Mouse (Mus musculus) gastrocnemius, adult 2 months (tissue): ENCODE results near the gene Gpatch8. TPM values are rescaled to one million over a fixed set of nuclear protein-coding genes. Genes with fewer than 3 reads are reported as not detected.

Experiments
- DNase-seq: peaks from one replicate; pipeline ENCODE4 v3.0.0; 2022
- H3K27ac ChIP-seq: fragments of 200-600 bp; 2 replicates; pipeline ENCODE4 v1.8.1; 2022; ENCODE audit warnings: mild to moderate bottlenecking
- H3K4me3 ChIP-seq: fragments of 200-600 bp; 2 replicates; pipeline ENCODE4 v1.8.1; 2022; ENCODE audit warnings: mild to moderate bottlenecking, moderate library complexity
- CTCF ChIP-seq: fragments of 200-600 bp; IDR thresholded peaks from 2 replicates; pipeline ENCODE4 v1.8.1; 2022; ENCODE audit warnings: antibody characterized with exemption, mild to moderate bottlenecking, moderate library complexity
- intact Hi-C: fragments of 180-260 bp; cut with DNase I; formaldehyde crosslinking; loops from one replicate; pipeline ENCODE4 v1.15.1; 2025
- total RNA-seq, 2 experiments: library from RNA; stranded (reverse); gene quantifications; 2 replicates each; pipeline ENCODE4 v1.2.3; 2021

Gene Gpatch8
- total RNA-seq, 2 experiments from 2014 or later, result 23.7 to 26.8 TPM

DNA sequence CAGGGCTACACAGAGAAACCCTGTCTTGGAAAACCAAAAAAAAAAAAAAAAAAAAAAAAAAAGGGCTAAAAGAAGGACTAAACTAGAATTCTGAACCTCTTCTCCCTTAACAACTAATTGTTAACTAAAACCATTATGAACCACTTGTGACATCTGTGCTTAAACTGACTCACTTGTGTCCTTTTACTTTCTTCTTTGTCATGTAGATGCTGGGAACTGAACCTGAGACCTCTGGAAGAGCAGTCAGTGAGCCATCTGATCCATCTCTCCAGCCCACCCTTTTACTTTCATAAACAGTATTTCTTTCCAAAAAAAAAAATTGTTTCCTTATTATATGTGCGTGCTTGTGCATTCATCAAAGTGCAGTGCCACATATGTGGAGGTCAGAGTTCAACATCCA, 16.5 kb downstream of the Gpatch8 start:
- H3K27ac ChIP-seq, result peak overlapping the region; percentile 32; the same call in 1 of the 2 replicates
- intact Hi-C loops, result loop anchor here (5.0 kb wide), 1 partner anchor 32 kb away; no protein-coding TSS in a partner anchor
- no peak for DNase-seq
- H3K4me3 ChIP-seq, result no peak overlapping the region
- TF ChIP-seq CTCF, result no peak

DNA sequence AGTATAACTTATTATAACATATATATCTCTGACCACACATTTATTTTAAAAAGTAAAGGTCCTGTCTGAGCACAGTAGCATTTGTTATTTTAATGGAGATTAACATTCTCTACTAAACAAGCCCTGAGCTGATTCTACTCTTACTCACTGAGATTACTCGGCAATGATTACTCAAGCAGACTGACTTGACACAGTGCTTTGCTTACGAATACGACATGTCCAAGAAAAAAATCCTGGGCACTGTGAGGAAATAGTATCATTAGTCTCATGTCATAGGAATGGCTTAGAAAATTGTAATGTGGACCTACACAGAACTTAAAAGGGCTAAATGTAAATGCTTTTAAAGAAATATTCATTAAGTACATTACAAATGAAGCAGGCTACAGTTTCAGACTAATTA, 20.0 kb downstream of the Gpatch8 start:
- H3K4me3 ChIP-seq, result no peak overlapping the region
- intact Hi-C loops, result no loop called here
- TF ChIP-seq CTCF, result no peak
- no peak for DNase-seq
- H3K27ac ChIP-seq, result no peak overlapping the region

DNA sequence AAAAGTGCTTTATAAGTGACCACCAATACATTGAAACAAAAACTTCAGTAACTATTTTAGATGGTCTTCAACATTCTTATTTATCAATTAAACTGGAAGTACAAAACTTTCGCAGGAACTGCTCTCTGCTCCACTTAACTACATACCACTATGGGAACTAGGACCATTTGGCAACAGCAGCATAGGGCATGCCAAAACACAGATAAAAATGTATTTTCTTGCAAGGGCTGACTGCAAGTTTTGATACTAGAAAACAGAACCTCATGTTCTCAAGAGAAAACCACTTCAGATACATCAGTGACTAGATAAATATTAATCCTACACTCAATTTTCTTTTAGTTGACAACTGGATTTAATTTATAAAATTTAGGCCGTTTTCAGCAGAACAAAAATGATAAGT, 22.1 kb downstream of the Gpatch8 start:
- no peak for DNase-seq
- intact Hi-C loops, result no loop called here
- TF ChIP-seq CTCF, result no peak

GRCm38 (mm10) chr11:102531425-102531824, 24.8 kb downstream of the Gpatch8 start:
- Histone ChIP-seq H3K4me3 (no peak overlapping the region), H3K27ac (peak overlapping the region; percentile 75)
- TF ChIP-seq CTCF, result no peak
- intact Hi-C loops, result no loop called here
- no peak for DNase-seq

More for the DNA sequence above, 22.1 kb downstream of the Gpatch8 start:
- Histone ChIP-seq H3K27ac (no peak overlapping the region), H3K4me3 (no peak overlapping the region)

- no peak for DNase-seq
- no peak for TF ChIP-seq CTCF
- Histone ChIP-seq H3K27ac (peak overlapping the region; percentile 46), H3K4me3 (no peak overlapping the region)
- intact Hi-C loops, result no loop called here
Measured at GRCm38 (mm10) chr11:102514793-102515424, 41.3 kb downstream of the Gpatch8 start.

- peak; percentile 68 for DNase-seq
- Histone ChIP-seq H3K27ac (peak overlapping the region; percentile 82), H3K4me3 (peak overlapping the region; percentile 5; the same call in 1 of the 2 replicates)
- TF ChIP-seq CTCF, result no peak
- intact Hi-C loops, result loop anchor here (2.0 kb wide), 1 partner anchor 17 kb away; no protein-coding TSS in a partner anchor
Measured at GRCm38 (mm10) chr11:102510226-102510625, 46.0 kb downstream of the Gpatch8 start.

GRCm38 (mm10) chr11:102496732-102497131, 59.5 kb downstream of the Gpatch8 start:
- no peak for TF ChIP-seq CTCF
- intact Hi-C loops, result no loop called here
- no peak for DNase-seq
- Histone ChIP-seq H3K27ac (peak overlapping the region; percentile 92), H3K4me3 (no peak overlapping the region)

GRCm38 (mm10) chr11:102496206-102496605, 60.0 kb downstream of the Gpatch8 start:
- Histone ChIP-seq H3K4me3 (no peak overlapping the region), H3K27ac (peak overlapping the region; percentile 92)
- intact Hi-C loops, result no loop called here
- TF ChIP-seq CTCF, result no peak
- DNase-seq, result peak; percentile 32

DNA sequence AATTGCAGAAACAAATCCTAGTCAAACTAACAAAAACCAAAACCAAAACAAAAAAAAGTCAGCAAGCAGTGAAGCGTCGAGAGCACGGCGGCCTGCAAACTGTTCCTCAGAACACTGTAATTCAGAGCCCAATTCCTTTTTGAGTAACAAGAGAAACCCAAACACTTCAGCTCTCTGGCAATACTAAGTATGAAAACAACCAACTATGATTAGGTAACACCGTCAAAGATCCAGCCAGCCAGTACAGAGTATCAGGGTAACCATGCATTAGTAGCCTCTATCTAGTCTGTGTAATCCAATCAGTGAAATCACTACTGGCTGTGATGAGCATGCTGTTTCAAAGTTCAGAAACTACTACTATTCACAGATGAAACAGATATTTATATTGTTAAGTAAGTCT, 60.5 kb downstream of the Gpatch8 start:
- DNase-seq, result no peak

DNA sequence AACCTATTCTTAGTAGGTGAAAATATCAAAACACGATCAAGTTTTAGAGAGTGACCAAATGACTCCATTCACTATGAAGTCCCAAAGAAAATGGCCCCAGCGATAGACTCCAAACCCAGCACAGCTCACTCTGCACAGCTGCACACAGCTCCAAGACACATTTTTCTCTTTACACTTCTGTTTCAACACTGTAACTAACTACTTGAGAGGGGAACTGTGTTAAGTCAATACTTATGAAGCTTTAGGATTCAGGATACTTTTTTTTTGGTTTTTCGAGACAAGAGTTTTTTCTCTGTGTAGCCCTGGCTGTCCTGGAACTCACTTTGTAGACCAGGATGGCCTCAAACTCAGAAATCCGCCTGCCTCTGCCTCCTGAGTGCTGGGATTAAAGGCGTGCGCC, 61.1 kb downstream of the Gpatch8 start:
- no peak for DNase-seq
- TF ChIP-seq CTCF, result no peak
- Histone ChIP-seq H3K27ac (peak overlapping the region; percentile 92), H3K4me3 (no peak overlapping the region)
- intact Hi-C loops, result no loop called here

More for the DNA sequence above, 60.5 kb downstream of the Gpatch8 start:
- TF ChIP-seq CTCF, result no peak
- H3K4me3 ChIP-seq, result no peak overlapping the region
- intact Hi-C loops, result no loop called here
- H3K27ac ChIP-seq, result peak overlapping the region; percentile 92

DNA sequence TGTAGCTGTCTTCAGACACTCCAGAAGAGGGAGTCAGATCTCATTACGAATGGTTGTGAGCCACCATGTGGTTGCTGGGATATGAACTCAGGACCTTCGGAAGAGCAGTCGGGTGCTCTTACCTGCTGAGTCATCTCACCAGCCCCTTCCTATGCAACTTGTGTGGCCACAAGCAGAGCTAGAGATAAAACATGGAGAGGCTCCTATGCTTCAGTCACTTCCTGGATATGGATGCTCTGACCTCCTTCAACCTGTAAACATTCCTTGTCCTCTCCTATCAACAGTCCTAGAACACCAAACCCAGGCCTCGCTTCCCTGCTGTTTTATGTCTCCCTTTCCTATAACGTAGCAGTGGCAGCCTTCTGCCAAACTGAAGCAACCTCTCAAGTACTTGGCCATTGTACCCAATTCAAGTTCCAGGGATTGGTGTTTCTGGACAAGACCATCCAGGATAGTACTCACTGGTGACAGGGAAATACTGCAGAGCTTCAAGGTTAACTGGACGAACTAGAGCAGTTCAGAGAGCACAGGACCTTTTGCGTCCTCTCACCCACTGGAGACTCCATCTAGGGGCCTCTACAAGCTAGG, 62.0 kb downstream of the Gpatch8 start:
- intact Hi-C loops, result loop anchor here (5.0 kb wide), 1 partner anchor 63 kb away; the partner anchor contains the start of gene Gpatch8
- Histone ChIP-seq H3K27ac (peak overlapping the region; percentile 92), H3K4me3 (no peak overlapping the region)
- no peak for TF ChIP-seq CTCF
- DNase-seq, result no peak

DNA sequence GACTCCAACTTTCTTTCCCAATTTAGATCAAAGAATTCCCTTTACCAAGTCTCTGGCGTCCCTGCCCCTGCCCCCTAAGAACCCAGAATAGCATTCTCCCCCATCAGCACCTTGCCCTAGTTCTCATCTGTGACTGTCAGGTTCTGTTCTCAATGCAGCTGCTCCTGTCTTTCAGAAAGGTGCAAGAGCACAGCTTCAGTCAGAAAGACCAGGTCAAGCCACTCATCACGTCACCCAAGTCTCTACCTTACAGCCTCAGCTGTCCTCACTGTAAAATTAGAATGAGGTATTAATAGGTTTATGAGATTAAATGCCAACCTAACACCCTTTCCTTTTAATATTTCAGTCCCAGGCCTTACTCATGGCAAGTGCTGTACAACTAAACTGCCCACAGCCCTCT, 63.0 kb downstream of the Gpatch8 start:
- H3K27ac ChIP-seq, result peak overlapping the region; percentile 92
- intact Hi-C loops, result loop anchor here (2.0 to 5.0 kb wide), 2 partner anchors 18 to 64 kb away; partner anchors contain the start of gene Gpatch8
- peak; percentile 65 for DNase-seq
- TF ChIP-seq CTCF, result no peak
- H3K4me3 ChIP-seq, result no peak overlapping the region

GRCm38 (mm10) chr11:102487901-102488300, 68.3 kb downstream of the Gpatch8 start:
- DNase-seq, result no peak
- TF ChIP-seq CTCF, result no peak
- intact Hi-C loops, result loop anchor here (2.0 kb wide), 1 partner anchor 163 kb away; no protein-coding TSS in a partner anchor
- Histone ChIP-seq H3K4me3 (no peak overlapping the region), H3K27ac (peak overlapping the region; percentile 29)
